Mouse (Mus musculus) cortical plate, adult 2 months (tissue): ENCODE results near the gene Map3k5.

ENCODE experiments used
- CTCF ChIP-seq: fragments of 200-500 bp; IDR thresholded peaks from 2 replicates; pipeline ENCODE4 v1.5.1; 2011; ENCODE audit warnings: mild to moderate bottlenecking, control low read depth, low read length; ENCODE audit not compliant: insufficient read depth; ENCODE audit errors: extremely low read depth
- POLR2A ChIP-seq: fragments of 200-500 bp; IDR thresholded peaks from 2 replicates; pipeline ENCODE4 v1.6.1; 2011; ENCODE audit warnings: mild to moderate bottlenecking, low read length, control low read depth; ENCODE audit not compliant: insufficient read depth; ENCODE audit errors: extremely low read depth

DNA sequence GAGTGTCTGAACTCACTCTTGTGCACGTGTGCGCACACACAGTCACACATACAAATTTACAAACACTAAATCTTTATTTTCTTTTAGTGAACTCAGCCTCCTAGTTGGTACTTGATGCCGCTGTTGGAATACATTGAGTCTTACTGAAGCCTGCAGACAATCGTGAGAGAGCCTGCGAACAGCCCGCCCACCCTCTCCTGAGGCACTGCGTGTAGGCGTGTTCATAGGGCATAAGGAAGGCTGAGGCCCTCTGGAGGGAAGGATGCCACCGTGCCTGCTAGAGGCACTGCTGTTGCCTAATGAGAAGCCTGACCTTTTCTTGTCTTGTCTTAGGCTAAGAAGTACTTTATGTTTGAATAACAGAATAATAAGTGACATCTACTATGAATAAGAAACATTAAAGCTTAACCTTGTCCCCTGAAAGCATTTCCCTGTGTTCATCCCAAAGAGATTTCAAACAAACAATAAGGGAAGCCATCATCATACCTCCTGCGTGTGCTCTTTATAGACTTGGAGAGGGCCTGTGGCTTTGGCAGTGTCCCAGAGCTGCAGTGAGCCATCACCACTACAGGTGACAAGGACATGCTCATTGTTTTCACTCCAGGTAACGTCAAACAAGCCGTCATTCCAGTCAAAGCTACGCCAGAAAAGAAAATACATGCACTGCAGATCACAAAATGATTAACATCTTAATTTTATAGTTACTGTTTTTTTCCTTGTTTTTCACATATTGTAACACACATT lies 30.0 kb upstream of the Map3k5 start:
- TF ChIP-seq CTCF (no peak), POLR2A (peak; percentile 29; the same call in 1 of the 2 replicates)
